Mouse (Mus musculus) forebrain, embryonic 14.5 days (tissue): ENCODE data around the gene Vmn1r37. TPM values are rescaled to one million over a fixed set of nuclear protein-coding genes. Genes with fewer than 3 reads are reported as not detected.
"Not testable (repeated sequence)": the region's sequence is repeated elsewhere in the genome, so short reads cannot be mapped to it uniquely, and the experiment has no call there.

Source experiments
- ATAC-seq: fragments of 200-750 bp; cut with Nextera tagmentation; 2 replicates; pipeline ENCODE4 v1.8.0; 2017; ENCODE audit warnings: mild to moderate bottlenecking, moderate library complexity
- DNase-seq: peaks from one replicate; pipeline ENCODE4 v3.0.0-alpha.2; 2015; ENCODE audit warnings: low spot score
- H3K27ac ChIP-seq: fragments of 300-500 bp; sonication (generic); 2 replicates; pipeline ENCODE4 v1.5.1; 2014; ENCODE audit warnings: low read depth, mild to moderate bottlenecking, control low read depth, low read length, moderate library complexity
- H3K27me3 ChIP-seq: fragments of 300-500 bp; sonication (generic); replicated peaks from 2 replicates; pipeline ENCODE4 v1.6.1; 2014; ENCODE audit warnings: low read length, control low read depth, mixed read lengths; ENCODE audit not compliant: control insufficient read depth, insufficient read depth
- H3K36me3 ChIP-seq: fragments of 300-500 bp; sonication (generic); 2 replicates; pipeline ENCODE4 v1.6.1; 2014; ENCODE audit warnings: low read length, control low read depth; ENCODE audit not compliant: control insufficient read depth, insufficient read depth
- H3K4me1 ChIP-seq: fragments of 300-500 bp; sonication (generic); 2 replicates; pipeline ENCODE4 v1.6.1; 2014; ENCODE audit warnings: antibody characterized with exemption, low read length, control low read depth; ENCODE audit not compliant: control insufficient read depth, insufficient read depth
- H3K4me2 ChIP-seq: fragments of 300-500 bp; sonication (generic); 2 replicates; pipeline ENCODE4 v1.6.1; 2014; ENCODE audit warnings: mild to moderate bottlenecking, control low read depth, low read length
- H3K4me3 ChIP-seq: fragments of 300-500 bp; sonication (generic); 2 replicates; pipeline ENCODE4 v1.5.1; 2014; ENCODE audit warnings: low read depth, low read length, control low read depth
- H3K9ac ChIP-seq: fragments of 300-500 bp; sonication (generic); 2 replicates; pipeline ENCODE4 v1.6.1; 2014; ENCODE audit warnings: mild to moderate bottlenecking, low read length, control low read depth, moderate library complexity
- H3K9me3 ChIP-seq: fragments of 300-500 bp; sonication (generic); replicated peaks from 2 replicates; pipeline ENCODE4 v1.6.1; 2016; ENCODE audit warnings: low read length, control low read depth, mixed read lengths; ENCODE audit not compliant: control insufficient read depth
- WGBS: fragments of 180-500 bp; shearing (Covaris S2); extraction: QIAGEN DNeasy Blood & Tissue Kit; methylation state at CpG from one replicate; pipeline ENCODE4 v1.1.7; 2014; 5-methylcytosine and 5-hydroxymethylcytosine counted together
- polyA plus RNA-seq: library from polyadenylated mRNA; unstranded; fragments of >200 nt; fragmentation: Nextera tagmentation; extraction: Ambion mirVana; gene quantifications from 2 replicates; pipeline ENCODE4 v1.2.1, GENCODE M21; 2014

Gene Vmn1r37
- not detected in 2 replicates for polyA plus RNA-seq

DNA sequence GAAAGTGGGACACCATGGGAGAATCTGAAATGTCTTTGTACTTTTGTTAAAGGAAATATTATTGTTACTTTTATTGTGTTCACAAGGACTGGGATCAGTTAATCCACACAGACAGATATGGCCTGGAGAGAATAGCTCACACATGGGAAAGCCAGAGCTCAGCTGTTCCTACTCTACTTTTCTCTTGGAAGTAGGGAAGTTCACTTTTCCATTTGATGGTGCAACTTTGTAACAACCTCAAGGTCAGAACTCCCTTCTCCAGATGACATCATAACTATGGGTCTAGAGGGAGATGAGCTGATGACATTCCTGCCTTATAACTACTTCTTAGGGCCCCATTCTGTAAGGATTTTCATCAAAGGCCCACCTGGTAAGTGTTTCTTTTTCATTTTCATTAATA, at the start of gene Vmn1r37:
TSS of gene Vmn1r37 (plus strand) at position 301 of the 400 bp plus-strand sequence.
- H3K4me1 ChIP-seq, H3K4me3 ChIP-seq, ATAC-seq, H3K4me2 ChIP-seq, H3K27ac ChIP-seq, DNase-seq, H3K9me3 ChIP-seq, H3K36me3 ChIP-seq, H3K9ac ChIP-seq, H3K27me3 ChIP-seq: not testable (repeated sequence)

DNA sequence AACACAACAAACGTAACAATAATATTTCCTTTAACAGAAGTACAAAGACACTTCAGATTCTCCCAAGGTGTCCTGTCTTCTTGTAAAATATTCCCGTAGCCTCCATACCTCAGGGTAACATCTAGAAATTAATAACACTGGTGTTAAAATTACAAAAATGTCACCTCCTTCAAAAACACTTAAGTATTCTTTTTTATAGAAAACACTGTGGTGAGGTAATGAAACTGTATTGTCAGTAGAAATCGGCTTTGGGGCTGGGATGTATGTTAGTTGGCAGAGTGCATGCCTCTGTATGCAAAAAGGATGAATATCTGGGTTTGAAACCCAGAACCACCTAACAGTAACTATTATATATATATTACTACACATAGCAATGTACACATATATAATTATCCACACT, 43.4 kb upstream of the Vmn1r37 start, which contains the start of gene Vmn1r35:
TSS of gene Vmn1r35 (minus strand) at position 101 of the 400 bp plus-strand sequence.
- ATAC-seq (no peak), DNase-seq (no peak)
- Histone ChIP-seq H3K9me3 (no peaks in the 10 kb centered on the region), H3K4me2 (no peak within 1 kb of the TSS), H3K4me3 (no peak within 1 kb of the TSS), H3K9ac (no peak within 1 kb of the TSS), H3K27me3 (no peaks in the 10 kb centered on the region), H3K4me1 (no peaks in the 10 kb centered on the region), H3K36me3 (no peaks in the 10 kb centered on the region), H3K27ac (no peak within 1 kb of the TSS)
- WGBS = 79% methylated on average over 3 of the region's 3 CpGs

- no peaks in the 10 kb centered on the region for H3K9me3 ChIP-seq
Measured at GRCm38 (mm10) chr6:66708901-66709300, 20.3 kb upstream of the Vmn1r37 start.

GRCm38 (mm10) chr6:66713854-66714253, 15.3 kb upstream of the Vmn1r37 start:
- Histone ChIP-seq H3K27me3 (no peaks in the 10 kb centered on the region), H3K9ac (no peak overlapping the region), H3K27ac (no peak overlapping the region), H3K4me1 (no peaks in the 10 kb centered on the region), H3K36me3 (no peaks in the 10 kb centered on the region), H3K9me3 (no peaks in the 10 kb centered on the region), H3K4me3 (no peak overlapping the region), H3K4me2 (no peak overlapping the region)
- ATAC-seq (no peak), DNase-seq (no peak)
- WGBS = 92% methylated on average over 3 of the region's 3 CpGs

More at GRCm38 (mm10) chr6:66708901-66709300, 20.3 kb upstream of the Vmn1r37 start:
- no peak for DNase-seq
- no peak overlapping the region for H3K27ac ChIP-seq
- no peak overlapping the region for H3K9ac ChIP-seq
- H3K27me3 ChIP-seq = no peaks in the 10 kb centered on the region
- no peak for ATAC-seq
- no peaks in the 10 kb centered on the region for H3K4me1 ChIP-seq
- H3K4me2 ChIP-seq = no peak overlapping the region
- no peak overlapping the region for H3K4me3 ChIP-seq
- H3K36me3 ChIP-seq = no peaks in the 10 kb centered on the region

DNA sequence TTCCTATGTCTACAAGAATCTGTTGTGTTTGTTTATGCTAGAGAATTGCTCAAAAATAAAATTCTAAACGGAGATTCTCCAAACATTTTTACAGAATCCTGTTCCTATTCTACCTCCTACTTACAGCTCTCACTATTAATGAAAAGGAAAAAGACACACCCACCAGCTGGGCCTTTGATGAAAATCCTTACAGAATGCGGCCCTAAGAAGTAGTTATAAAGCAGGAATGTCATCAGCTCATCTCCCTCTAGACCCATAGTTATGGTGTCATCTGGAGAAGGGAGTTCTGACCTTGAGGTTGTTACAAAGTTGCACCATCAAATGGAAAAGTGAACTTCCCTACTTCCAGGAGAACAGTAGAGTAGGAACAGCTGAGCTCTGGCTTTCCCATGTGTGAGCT, 10.1 kb upstream of the Vmn1r37 start, which contains the start of gene Vmn1r36:
TSS of gene Vmn1r36 (minus strand) at position 101 of the 400 bp plus-strand sequence.
- not testable (repeated sequence) for ATAC-seq, H3K27ac ChIP-seq, DNase-seq, H3K4me2 ChIP-seq, H3K36me3 ChIP-seq, H3K4me1 ChIP-seq, H3K27me3 ChIP-seq, H3K9ac ChIP-seq, H3K4me3 ChIP-seq, H3K9me3 ChIP-seq
- WGBS = 73% methylated on average over 2 of the region's 2 CpGs

- not testable (repeated sequence) for H3K27ac ChIP-seq
Measured at GRCm38 (mm10) chr6:66782527-66782926, 53.3 kb downstream of the Vmn1r37 start, which contains the start of gene Vmn1r38. TSS of gene Vmn1r38 (minus strand) at chr6:66782627.

More at GRCm38 (mm10) chr6:66782527-66782926, 53.3 kb downstream of the Vmn1r37 start, which contains the start of gene Vmn1r38:
- not testable (repeated sequence) for ATAC-seq, H3K4me1 ChIP-seq, H3K9ac ChIP-seq, H3K27me3 ChIP-seq, H3K4me3 ChIP-seq, DNase-seq, H3K36me3 ChIP-seq, H3K9me3 ChIP-seq, H3K4me2 ChIP-seq

Other genes starting within 250 kb of the Vmn1r37 start
- gene Mad2l1, start 194.0 kb upstream of the Vmn1r37 start, polyA plus RNA-seq = 44.2 and 55.0 TPM in 2 replicates
- 0.08 and 0.14 TPM in 2 replicates for gene Vmn1r32, start 169.3 kb upstream of the Vmn1r37 start, polyA plus RNA-seq
- not detected in 2 replicates for gene Vmn1r33, start 111.1 kb upstream of the Vmn1r37 start, polyA plus RNA-seq
- gene Vmn1r34, start 85.5 kb upstream of the Vmn1r37 start, polyA plus RNA-seq = not detected in 2 replicates
- not detected in 2 replicates for gene Vmn1r35, start 43.5 kb upstream of the Vmn1r37 start, polyA plus RNA-seq
- not detected in 2 replicates for gene Vmn1r36, start 10.2 kb upstream of the Vmn1r37 start, polyA plus RNA-seq
- not detected in 2 replicates for gene Vmn1r38, start 53.2 kb downstream of the Vmn1r37 start, polyA plus RNA-seq
- not detected in 2 replicates for gene Vmn1r39, start 81.2 kb downstream of the Vmn1r37 start, polyA plus RNA-seq
- 27.8 and 40.4 TPM in 2 replicates for gene Gng12, start 167.0 kb downstream of the Vmn1r37 start, polyA plus RNA-seq